Mouse (Mus musculus) left cerebral cortex, postnatal 10 days (tissue): ENCODE data around the gene Sned1. TPM values are rescaled to one million over a fixed set of nuclear protein-coding genes. Genes with fewer than 3 reads are reported as not detected.

ENCODE experiments used
- DNase-seq, 2 experiments: peaks; one replicate each; pipeline ENCODE4 v3.0.0; 2021 to 2022; ENCODE audit warnings: low spot score in 2 of 2, mixed read lengths in 1 of 2; ENCODE audit errors: extremely low spot score in 1 of 2
- intact Hi-C: fragments of 180-260 bp; cut with DNase I; formaldehyde crosslinking; loops from one replicate; pipeline ENCODE4 v1.15.1; 2025
- total RNA-seq, 2 experiments: library from RNA; stranded (reverse); gene quantifications; 2 replicates each; pipeline ENCODE4 v1.2.3; 2021

Sned1 gene
- total RNA-seq, 2 experiments from 2014 or later = 6.5 to 7.2 TPM

GRCm38 (mm10) chr1:93227303-93227975 is 8.2 kb upstream of the Sned1 start:
- DNase-seq = peak in 1 of 2 experiments; percentile 66
- intact Hi-C loops = no loop called here

- DNase-seq = no peak
- intact Hi-C loops = no loop called here
These were observed 7.7 kb upstream of the Sned1 start for GRCm38 (mm10) chr1:93227976-93228365.

- intact Hi-C loops = no loop called here
- no peak for DNase-seq
These were observed 6.4 kb upstream of the Sned1 start for GRCm38 (mm10) chr1:93229221-93229620.

GRCm38 (mm10) chr1:93229626-93230025 is 6.0 kb upstream of the Sned1 start:
- no peak for DNase-seq
- intact Hi-C loops = no loop called here

- intact Hi-C loops = no loop called here
- DNase-seq = peak in 1 of 2 experiments; percentile 45
These were observed 894 bp downstream of the Sned1 start for GRCm38 (mm10) chr1:93236545-93236924.

GRCm38 (mm10) chr1:93237676-93238075 is 2.0 kb downstream of the Sned1 start:
- no peak for DNase-seq
- intact Hi-C loops = no loop called here

- intact Hi-C loops = no loop called here
These were observed 2.6 kb downstream of the Sned1 start for GRCm38 (mm10) chr1:93238201-93238600.

GRCm38 (mm10) chr1:93245936-93246335 is 10.3 kb downstream of the Sned1 start:
- intact Hi-C loops = no loop called here
- DNase-seq = no peak

More at GRCm38 (mm10) chr1:93238201-93238600, 2.6 kb downstream of the Sned1 start:
- DNase-seq = no peak

GRCm38 (mm10) chr1:93252586-93252985 is 16.9 kb downstream of the Sned1 start:
- no peak for DNase-seq
- intact Hi-C loops = no loop called here

- intact Hi-C loops = no loop called here
- DNase-seq = no peak
These were observed 20.1 kb downstream of the Sned1 start for GRCm38 (mm10) chr1:93255761-93256160.

- no peak for DNase-seq
- intact Hi-C loops = no loop called here
These were observed 21.9 kb downstream of the Sned1 start for GRCm38 (mm10) chr1:93257560-93257959.

GRCm38 (mm10) chr1:93267207-93267606 is 31.6 kb downstream of the Sned1 start:
- intact Hi-C loops = no loop called here

GRCm38 (mm10) chr1:93268246-93268645 is 32.6 kb downstream of the Sned1 start:
- intact Hi-C loops = no loop called here
- DNase-seq = no peak

More at GRCm38 (mm10) chr1:93267207-93267606, 31.6 kb downstream of the Sned1 start:
- no peak for DNase-seq

- intact Hi-C loops = no loop called here
- no peak for DNase-seq
These were observed 35.0 kb downstream of the Sned1 start for GRCm38 (mm10) chr1:93270516-93271240.

- DNase-seq = no peak
- intact Hi-C loops = no loop called here
These were observed 36.1 kb downstream of the Sned1 start for GRCm38 (mm10) chr1:93271751-93272150.

GRCm38 (mm10) chr1:93272409-93272821 is 36.8 kb downstream of the Sned1 start:
- DNase-seq = no peak
- intact Hi-C loops = no loop called here

- DNase-seq = no peak
- intact Hi-C loops = no loop called here
These were observed 39.9 kb downstream of the Sned1 start for GRCm38 (mm10) chr1:93275561-93275960.

- no peak for DNase-seq
These were observed 41.4 kb downstream of the Sned1 start for GRCm38 (mm10) chr1:93277041-93277440.

GRCm38 (mm10) chr1:93289678-93290214 is 54.1 kb downstream of the Sned1 start:
- DNase-seq = no peak
- intact Hi-C loops = no loop called here

More at GRCm38 (mm10) chr1:93277041-93277440, 41.4 kb downstream of the Sned1 start:
- intact Hi-C loops = no loop called here

GRCm38 (mm10) chr1:93290956-93291355 is 55.3 kb downstream of the Sned1 start:
- intact Hi-C loops = no loop called here
- DNase-seq = no peak
